Mouse (Mus musculus) embryonic stem cell, embryonic (primary cell): ENCODE data around the gene AY358078.
"Not testable (repeated sequence)": the region's sequence is repeated elsewhere in the genome, so short reads cannot be mapped to it uniquely, and the experiment has no call there.

Source experiments
- CTCF ChIA-PET, 4 experiments: fragments of 300-600 bp in 2 of 4; fragments of 350-600 bp in 2 of 4; sonication (Branson Sonifier 250); formaldehyde crosslinking; loops; one replicate each; lab custom pipeline; 2022; ENCODE audit warnings: inconsistent platforms in 2 of 4; lab: Charles Lee
- POLR2A ChIA-PET, 4 experiments: fragments of 300-600 bp in 2 of 4; fragments of 350-600 bp in 2 of 4; sonication (Branson Sonifier 250); formaldehyde crosslinking; loops; one replicate each; lab custom pipeline; 2022; ENCODE audit warnings: antibody characterized with exemption in 4 of 4, inconsistent platforms in 1 of 4; lab: Charles Lee

The AY358078 gene

DNA sequence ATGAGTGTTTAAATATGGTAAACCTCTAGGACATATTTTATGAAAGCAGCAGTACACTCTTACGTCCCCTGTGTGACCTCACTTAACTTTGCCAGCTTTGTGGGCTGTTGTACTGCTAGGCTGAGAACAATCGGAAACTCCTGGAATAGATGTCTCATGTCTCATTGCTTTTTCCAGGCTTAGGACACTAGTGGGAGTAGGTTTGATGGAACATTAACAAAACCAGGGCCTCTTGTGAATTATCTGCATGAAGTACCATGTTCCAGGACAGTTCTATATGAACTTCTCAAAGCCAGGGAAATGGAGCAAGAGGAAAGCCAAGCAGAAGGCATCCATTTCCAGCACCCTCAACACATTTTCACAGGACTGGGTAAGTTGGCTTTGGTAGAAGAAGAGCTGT lies at the start of gene AY358078:
TSS of gene AY358078 (plus strand) at position 301 of the 400 bp plus-strand sequence.
- CTCF ChIA-PET, result no interaction called here
- POLR2A ChIA-PET, result no interaction called here

DNA sequence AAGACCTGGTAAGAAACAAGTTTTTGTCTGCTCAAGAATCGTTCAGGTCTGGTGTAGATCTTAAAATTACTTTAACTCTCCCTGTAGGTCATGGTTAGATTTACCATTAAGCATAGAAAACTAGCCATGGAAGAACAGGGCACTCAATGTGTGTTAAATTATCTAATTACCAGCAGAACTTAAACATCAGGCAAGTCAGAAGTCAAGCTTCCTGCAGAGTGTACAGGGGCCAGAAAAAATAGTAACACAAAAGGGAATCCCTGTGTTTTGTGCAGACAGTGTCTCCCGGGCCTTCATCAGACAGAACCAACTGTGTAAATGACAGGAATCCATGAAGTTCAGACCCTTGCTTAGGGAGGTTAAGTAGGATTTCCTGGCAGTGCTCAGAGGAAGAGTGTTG lies 43.9 kb upstream of the AY358078 start:
- CTCF ChIA-PET, result interaction anchor here in 1 of 4 experiments (1.3 kb wide), 1 partner anchor 33 kb away, joined by 3 read pairs; no protein-coding TSS in a partner anchor
- POLR2A ChIA-PET, result no interaction called here

DNA sequence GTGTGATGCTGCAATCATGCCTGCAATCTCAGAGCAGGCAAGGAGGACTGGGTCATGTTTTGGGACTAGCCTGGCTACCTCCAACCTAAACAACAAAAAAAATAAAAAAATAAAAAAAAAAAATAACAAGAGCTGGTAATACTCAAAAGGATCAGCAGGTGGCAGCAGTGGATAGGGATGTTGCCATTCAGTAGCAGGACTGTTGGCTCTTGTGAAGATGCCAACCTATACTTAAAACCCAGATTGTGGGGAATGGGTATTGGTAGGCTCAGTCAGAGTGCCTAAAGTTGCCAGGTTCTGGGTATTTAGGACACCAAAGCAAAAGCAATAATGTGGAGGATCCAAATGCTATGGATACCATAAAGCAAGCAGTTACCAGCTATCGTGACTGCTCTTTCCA lies 28.5 kb upstream of the AY358078 start:
- POLR2A ChIA-PET, result interaction anchor here in 2 of 4 experiments (0.6 to 1.4 kb wide), 3 partner anchors 432 to 673 kb away, joined by 3 to 14 read pairs (median 4); no protein-coding TSS in a partner anchor
- CTCF ChIA-PET, result interaction anchor here (0.6 to 2.5 kb wide), 12 partner anchors 16 to 711 kb away, joined by 3 to 82 read pairs (median 4); no protein-coding TSS in a partner anchor

DNA sequence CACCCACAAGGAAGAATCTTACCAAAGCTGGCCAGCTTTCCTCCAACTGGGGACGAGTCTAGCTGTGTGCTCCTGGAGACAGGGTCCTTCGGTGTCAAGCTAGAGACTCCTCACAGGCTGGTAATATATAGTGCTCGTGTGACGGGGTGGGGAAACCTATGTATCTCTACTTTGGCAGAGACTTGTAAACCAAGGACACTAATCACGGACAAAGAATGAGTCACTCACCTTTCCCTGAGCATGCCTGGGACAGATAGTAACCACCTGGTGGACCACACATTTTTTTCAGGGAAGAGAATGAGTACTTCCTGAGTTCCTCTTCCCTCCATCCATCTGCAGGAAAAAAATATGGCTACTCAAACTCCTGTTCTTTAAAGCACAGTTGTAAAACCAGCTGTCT lies 26.4 kb upstream of the AY358078 start, which contains the start of gene Ang4:
TSS of gene Ang4 (minus strand) at position 101 of the 400 bp plus-strand sequence.
- CTCF ChIA-PET, result interaction anchor here in 1 of 4 experiments (1.0 kb wide), 1 partner anchor 575 kb away, joined by 3 read pairs; no protein-coding TSS in a partner anchor

DNA sequence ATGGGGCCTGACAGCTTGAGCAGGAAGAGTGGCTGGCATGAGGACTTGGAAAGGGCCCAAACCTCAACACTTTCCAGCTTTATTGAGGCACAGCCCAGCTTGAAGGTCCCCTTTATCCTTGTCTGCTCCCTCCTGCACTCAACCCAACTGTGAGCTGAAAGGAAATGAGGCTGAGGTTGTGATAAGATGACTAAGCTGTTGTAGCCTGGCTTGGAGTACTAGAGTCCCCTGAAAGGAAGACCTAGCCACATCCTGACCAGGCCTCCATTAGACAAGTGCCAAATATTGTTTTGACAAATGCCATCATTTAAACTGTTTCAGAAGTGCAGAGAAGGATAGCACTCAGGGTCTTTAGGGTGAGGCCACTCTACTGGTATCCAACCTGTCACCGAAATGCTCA lies 22.1 kb upstream of the AY358078 start:
- ChIA-PET POLR2A (no interaction called here), CTCF (no interaction called here)

More for the DNA sequence above, 26.4 kb upstream of the AY358078 start, which contains the start of gene Ang4:
- POLR2A ChIA-PET, result no interaction called here

DNA sequence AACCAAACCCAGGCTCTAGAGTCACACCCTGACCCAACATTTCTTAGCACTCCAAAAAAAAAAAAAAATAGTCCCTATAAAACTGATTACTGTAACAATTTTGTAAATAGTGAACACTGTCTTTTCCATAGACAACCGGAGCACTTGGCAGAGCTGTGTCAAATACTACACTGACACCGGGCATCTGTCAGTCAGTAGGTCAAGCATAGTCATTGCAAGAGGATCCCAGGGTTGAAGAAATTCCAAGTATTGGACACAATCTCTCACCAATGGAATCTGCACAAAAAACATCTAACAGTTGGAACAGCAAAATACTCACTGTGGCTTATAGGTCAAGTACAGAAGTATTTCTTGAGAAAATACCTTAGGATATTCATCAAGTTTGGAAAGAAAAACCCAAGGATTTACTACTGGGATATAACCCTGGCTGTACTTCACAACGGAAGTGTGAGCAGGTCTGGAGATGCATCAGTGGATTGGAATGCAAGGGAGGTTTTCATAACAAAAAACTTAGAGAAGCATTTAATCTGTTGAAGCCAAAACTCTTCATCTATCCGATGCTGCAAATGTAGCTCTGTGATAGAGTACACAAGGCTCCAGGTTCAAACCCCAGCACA lies 20.9 kb upstream of the AY358078 start:
- CTCF ChIA-PET, result no interaction called here
- POLR2A ChIA-PET, result interaction anchor here in 1 of 4 experiments (0.7 kb wide), 1 partner anchor 78 kb away, joined by 3 read pairs; no protein-coding TSS in a partner anchor

DNA sequence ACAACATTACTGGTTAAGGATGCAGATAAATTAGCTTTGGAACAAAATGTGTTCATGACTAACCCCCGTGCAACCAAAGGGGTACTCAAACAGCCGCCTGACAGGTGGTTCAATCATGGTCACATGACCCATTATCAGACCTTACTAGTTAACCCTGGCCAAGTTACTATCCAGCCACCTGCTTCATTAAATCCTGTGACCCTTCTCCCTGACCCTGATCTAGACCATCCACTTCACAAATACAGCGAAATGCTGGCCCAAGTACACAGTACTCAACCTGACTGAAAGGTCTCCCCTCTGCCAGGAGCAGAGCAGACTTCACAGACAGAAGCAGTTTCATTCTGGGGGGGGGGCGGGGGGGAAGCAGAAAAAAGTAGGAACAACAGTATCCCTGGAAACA lies 13.5 kb upstream of the AY358078 start:
- CTCF ChIA-PET, result interaction anchor here in 2 of 4 experiments (0.6 kb wide), 3 partner anchors 98 to 228 kb away, joined by 3 to 4 read pairs (median 4); no protein-coding TSS in a partner anchor

DNA sequence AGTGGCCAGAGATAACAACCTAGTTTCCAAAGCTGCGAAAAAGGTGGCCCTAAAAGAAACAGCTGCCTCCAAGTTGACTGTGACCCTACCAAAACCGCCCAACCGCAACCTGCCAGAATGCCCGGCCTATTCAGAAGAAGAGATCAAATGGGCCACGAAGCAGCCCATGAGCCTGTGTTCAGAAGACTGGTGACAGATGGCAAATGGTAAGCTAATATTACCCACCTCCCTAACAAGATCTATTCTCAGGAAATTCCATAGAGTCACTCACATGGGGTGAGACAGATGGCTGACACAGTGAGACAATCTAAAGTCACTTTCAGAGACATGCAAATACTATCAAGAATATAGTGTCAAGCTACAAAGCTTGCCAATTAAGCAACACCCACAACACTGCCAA lies 12.8 kb upstream of the AY358078 start:
- ChIA-PET CTCF (interaction anchor here in 1 of 4 experiments (0.7 kb wide), 1 partner anchor 16 kb away, joined by 4 read pairs; no protein-coding TSS in a partner anchor), POLR2A (interaction anchor here in 2 of 4 experiments (0.7 to 0.9 kb wide), 2 partner anchors 26 to 166 kb away, joined by 3 to 4 read pairs; no protein-coding TSS in a partner anchor)

More for the DNA sequence above, 13.5 kb upstream of the AY358078 start:
- POLR2A ChIA-PET, result interaction anchor here in 2 of 4 experiments (0.7 to 0.9 kb wide), 2 partner anchors 25 to 167 kb away, joined by 3 to 4 read pairs; no protein-coding TSS in a partner anchor

DNA sequence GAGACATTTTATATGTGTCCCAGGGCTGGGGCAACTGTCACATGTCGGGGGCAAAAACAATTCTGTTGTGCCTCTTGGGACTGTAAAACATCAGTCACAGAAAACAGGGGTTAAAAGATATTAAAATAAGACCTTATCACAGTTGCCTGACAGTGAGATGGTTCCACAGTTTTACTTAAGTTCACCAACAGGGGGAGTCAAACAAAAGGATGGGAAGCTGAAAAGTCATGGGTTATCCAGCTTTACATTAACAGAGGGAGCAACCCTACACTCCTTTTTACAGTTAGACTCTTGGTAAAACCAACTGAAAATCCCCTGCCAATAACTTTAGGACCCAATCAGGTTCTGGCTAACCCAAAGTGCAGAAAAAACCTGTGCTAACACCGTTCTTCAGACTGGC lies 10.7 kb upstream of the AY358078 start:
- CTCF ChIA-PET, result interaction anchor here (0.5 to 1.5 kb wide), 13 partner anchors 34 to 737 kb away, joined by 3 to 8 read pairs (median 4); no protein-coding TSS in a partner anchor
- POLR2A ChIA-PET, result interaction anchor here in 1 of 4 experiments (0.6 kb wide), 1 partner anchor 88 kb away, joined by 3 read pairs; no protein-coding TSS in a partner anchor

DNA sequence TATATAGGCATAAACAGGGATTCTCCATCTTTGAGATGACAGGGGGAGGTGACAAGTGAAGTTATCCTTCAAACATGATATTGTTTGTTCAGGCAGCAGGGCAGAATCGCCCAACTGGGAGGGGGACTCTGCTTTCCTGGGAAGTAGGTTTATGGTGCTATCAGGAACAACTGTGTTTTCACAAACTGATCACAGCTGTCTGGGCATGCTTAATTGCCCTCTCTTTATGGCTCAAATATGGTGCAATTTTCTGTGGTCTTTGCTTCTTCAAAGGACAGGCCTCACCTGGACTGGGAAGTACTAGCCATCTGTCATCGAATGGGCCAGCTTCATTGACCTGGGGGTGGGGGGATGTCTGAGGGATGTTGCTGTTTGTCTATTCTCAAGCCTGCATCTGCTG lies 5.7 kb upstream of the AY358078 start:
- POLR2A ChIA-PET, result interaction anchor here in 1 of 4 experiments (0.7 kb wide), 1 partner anchor 132 kb away, joined by 3 read pairs; no protein-coding TSS in a partner anchor

DNA sequence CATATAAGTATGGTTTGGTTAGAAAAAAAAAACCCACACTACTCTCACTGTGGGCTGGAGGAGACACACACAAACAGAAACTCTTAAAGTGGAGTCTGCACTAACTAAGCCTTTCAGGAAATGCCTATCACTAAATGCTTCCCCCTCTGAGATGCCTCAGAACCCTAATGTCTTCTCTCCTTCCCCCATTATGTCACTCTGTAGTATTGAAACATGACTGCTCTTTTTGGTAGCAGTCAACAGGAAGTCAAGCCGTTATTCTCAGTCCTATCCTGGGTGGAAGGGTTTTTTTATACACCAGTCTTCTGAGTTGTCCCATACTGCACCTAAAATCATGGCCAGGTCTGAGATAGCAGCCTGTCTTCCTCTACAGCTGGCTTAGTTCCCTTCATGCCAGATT lies 26.8 kb downstream of the AY358078 start:
- ChIA-PET POLR2A (no interaction called here), CTCF (no interaction called here)

More for the DNA sequence above, 5.7 kb upstream of the AY358078 start:
- CTCF ChIA-PET, result interaction anchor here in 1 of 4 experiments (0.6 kb wide), 1 partner anchor 12 kb away, joined by 3 read pairs; no protein-coding TSS in a partner anchor

DNA sequence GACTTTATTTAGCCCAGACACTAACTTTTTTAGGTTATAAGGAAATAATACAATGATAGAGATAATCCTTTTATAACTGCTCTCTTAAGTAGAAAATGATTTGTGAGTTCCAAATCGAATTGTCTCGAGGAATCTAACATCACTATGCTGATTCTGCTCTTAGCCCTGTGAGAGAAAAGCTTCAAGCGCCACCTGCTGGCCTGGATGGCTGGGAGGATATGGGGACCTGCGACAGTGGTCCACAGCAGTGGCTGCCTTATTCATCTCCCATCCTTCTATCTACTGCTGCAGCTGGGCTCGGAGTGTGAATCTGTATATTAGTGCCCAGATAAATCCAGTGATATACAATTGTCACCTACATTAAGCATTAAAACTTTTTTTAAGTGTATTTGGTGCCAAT lies 28.0 kb downstream of the AY358078 start:
- CTCF ChIA-PET, POLR2A ChIA-PET: not testable (repeated sequence)

DNA sequence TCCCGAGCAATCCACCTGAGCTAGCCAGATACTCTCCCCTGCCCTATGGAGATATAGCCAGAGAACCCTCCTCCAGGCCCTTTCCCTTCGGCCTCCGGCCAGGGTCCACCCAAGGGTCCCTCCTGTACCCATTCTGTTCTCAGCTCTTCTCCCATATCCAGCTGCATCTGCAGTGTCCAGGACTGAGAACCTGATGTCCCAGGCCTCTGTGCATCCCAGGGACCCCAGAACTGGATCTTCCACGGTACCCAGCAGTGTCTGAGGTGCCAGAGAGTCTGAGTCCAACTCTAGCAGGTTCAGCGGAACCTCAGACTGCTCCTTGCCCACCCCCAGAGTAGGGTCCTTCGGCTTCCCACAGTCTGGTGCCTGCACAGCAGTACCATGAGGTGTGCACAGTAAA lies 29.3 kb downstream of the AY358078 start:
- ChIA-PET CTCF (interaction anchor here in 1 of 4 experiments (1.1 kb wide), 1 partner anchor 40 kb away, joined by 5 read pairs; no protein-coding TSS in a partner anchor), POLR2A (no interaction called here)

DNA sequence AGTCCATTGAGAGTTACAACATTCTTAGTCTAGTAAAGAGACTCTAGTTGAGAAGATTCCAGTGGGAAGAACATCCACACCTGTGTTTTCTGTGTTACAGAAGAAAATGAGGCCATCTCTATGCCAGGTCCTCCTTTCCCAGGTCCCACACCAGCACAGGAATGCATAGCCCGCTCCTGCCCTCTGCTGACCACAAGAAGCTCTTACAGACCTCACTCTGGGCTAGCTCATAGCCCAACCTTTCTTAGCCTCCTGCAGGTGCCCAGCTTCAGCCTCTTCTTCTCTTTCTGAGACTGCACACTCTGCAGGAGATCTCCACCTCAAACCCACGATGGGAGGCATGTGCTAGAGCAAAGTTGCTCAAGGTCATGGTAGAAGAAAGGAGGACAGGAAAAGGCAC lies 38.6 kb downstream of the AY358078 start:
- CTCF ChIA-PET, result interaction anchor here in 3 of 4 experiments (0.8 to 1.2 kb wide), 5 partner anchors 24 to 740 kb away, joined by 3 to 4 read pairs (median 3); no protein-coding TSS in a partner anchor
- POLR2A ChIA-PET, result interaction anchor here in 1 of 4 experiments (0.6 kb wide), 1 partner anchor 896 kb away, joined by 6 read pairs; no protein-coding TSS in a partner anchor

DNA sequence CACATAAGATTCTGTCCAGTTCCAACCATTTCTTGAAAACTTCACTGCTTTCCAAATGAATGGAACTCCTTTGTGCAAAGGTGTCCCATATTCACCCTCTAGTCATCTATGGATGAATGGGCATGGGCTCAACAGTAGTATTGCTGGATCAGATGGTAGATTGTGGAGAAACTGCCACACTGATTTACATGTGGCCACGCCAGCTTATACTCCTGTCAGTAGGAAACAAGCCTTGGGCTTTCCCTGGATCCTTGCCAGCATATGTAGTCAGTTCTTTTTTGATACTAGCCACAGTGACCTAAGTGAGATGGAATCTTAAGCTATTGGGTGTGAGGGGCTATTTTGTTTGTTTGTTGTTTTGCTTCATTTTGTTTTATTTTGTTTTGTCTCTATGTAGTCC lies 42.4 kb downstream of the AY358078 start:
- POLR2A ChIA-PET, result interaction anchor here in 1 of 4 experiments (1.2 kb wide), 1 partner anchor 590 kb away, joined by 3 read pairs; no protein-coding TSS in a partner anchor

DNA sequence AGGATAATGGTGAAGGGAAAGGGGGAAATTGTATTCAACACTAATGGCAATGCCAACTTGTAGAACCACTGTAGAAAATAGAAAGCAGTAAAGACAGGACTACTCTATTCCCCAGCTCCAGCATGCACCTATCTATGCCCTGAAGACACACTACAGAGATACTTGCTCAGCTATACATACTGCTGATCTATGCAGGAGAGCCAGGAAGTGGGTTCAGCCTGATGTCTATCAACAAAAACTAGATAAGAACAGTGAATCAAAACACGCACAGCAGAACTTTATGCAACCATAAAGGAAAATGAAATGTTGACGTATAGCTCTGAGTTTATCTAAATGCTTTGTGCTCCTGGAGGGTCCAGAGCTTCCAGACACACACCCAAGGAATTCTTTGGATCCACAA lies 42.9 kb downstream of the AY358078 start:
- POLR2A ChIA-PET, result interaction anchor here in 1 of 4 experiments (0.6 kb wide), 1 partner anchor 180 kb away, joined by 3 read pairs; no protein-coding TSS in a partner anchor
- CTCF ChIA-PET, result no interaction called here

More for the DNA sequence above, 42.4 kb downstream of the AY358078 start:
- CTCF ChIA-PET, result interaction anchor here in 1 of 4 experiments (0.8 kb wide), 1 partner anchor 9 kb away, joined by 3 read pairs; no protein-coding TSS in a partner anchor

DNA sequence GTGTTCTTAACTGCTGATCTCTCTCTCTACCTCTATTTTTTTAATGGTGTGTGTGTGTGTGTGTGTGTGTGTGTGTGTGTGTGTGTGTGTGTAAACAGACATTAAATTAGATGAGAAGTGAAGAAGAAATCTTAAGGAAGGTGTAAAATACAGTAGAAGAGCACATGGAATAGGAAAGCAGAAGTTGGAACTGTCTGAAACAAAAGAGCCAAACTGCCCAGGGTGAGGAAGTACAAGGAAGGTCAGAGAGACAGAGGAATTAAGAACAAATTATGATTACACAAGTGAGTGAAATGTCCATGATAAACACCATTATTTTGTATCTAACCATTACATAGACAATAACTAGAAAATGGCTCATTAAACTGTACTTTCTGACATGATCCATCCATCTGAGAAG lies 44.0 kb downstream of the AY358078 start:
- POLR2A ChIA-PET, result interaction anchor here in 2 of 4 experiments (0.6 to 1.2 kb wide), 2 partner anchors 51 to 222 kb away, joined by 3 to 4 read pairs; no protein-coding TSS in a partner anchor
- CTCF ChIA-PET, result no interaction called here

DNA sequence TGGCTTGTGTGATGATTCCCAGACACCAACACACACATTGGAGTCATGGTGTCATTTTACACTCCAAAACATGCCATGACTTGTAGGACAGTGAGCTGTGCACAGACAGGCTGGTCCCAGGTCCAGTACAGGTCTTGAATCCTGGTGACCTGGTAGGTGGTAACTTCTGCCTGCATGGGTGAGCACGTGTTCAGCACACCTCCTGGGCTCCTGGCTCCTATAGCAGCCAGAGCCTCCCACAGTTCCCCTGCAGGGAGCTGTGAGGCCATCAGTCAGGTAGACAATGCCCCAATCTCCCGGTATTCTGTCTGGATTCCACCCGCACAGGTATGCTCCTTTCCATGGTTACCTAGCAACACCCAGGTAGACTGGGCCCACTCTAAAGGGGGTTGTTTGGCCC lies 46.7 kb downstream of the AY358078 start:
- POLR2A ChIA-PET, result no interaction called here
- CTCF ChIA-PET, result interaction anchor here in 1 of 4 experiments (0.5 kb wide), 1 partner anchor 1077 kb away, joined by 3 read pairs; no protein-coding TSS in a partner anchor

DNA sequence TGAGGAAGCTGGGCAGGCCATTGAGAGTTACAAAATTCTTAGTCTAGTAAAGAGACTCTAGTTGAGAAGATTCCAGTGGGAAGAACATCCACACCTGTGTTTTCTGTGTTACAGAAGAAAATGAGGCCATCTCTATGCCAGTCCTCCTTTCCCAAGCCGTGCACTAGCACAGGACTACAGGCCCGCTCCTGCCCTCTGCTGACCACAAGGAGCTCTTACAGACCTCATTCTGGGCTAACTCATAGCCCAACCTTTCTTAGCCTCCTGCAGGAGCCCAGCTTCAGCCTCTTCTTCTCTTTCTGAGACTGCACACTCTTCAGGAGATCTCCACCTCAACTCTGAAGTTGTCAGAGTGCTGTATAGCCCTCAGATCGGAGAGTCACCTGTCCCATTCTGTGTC lies 51.2 kb downstream of the AY358078 start:
- CTCF ChIA-PET, result interaction anchor here in 2 of 4 experiments (1.0 to 1.1 kb wide), 4 partner anchors 9 to 80 kb away, joined by 3 to 6 read pairs (median 4); no protein-coding TSS in a partner anchor

More for the DNA sequence above, 51.2 kb downstream of the AY358078 start:
- POLR2A ChIA-PET, result not testable (repeated sequence)
